Mouse (Mus musculus): ENCODE measurements around the gene Bean1. TPM values are rescaled to one million over a fixed set of nuclear protein-coding genes. Genes with fewer than 3 reads are reported as not detected.

Bean1 gene
- polyA plus RNA-seq, 1 experiment from 2014 or later, result 1.4 TPM

Other genes starting within 250 kb of the Bean1 start
- gene Cdh5, start 68.8 kb upstream of the Bean1 start, polyA plus RNA-seq (2015; fragmentation: Nextera tagmentation; extraction: Ambion mirVana), result 25.1 and 28.3 TPM in 2 replicates
- 19.8 and 21.7 TPM in 2 replicates for gene Tk2, start 78.1 kb downstream of the Bean1 start, polyA plus RNA-seq (2015; fragmentation: Nextera tagmentation; extraction: Ambion mirVana)
- 65.1 and 69.5 TPM in 2 replicates for gene Cklf, start 80.4 kb downstream of the Bean1 start, polyA plus RNA-seq (2015; fragmentation: Nextera tagmentation; extraction: Ambion mirVana)
- gene Cmtm2a, start 122.7 kb downstream of the Bean1 start, polyA plus RNA-seq (2015; fragmentation: Nextera tagmentation; extraction: Ambion mirVana), result not detected in 2 replicates
- gene Gm45711, start 139.6 kb downstream of the Bean1 start, polyA plus RNA-seq (2015; fragmentation: Nextera tagmentation; extraction: Ambion mirVana), result not detected in 2 replicates
- not detected in 2 replicates for gene Cmtm1, start 139.7 kb downstream of the Bean1 start, polyA plus RNA-seq (2015; fragmentation: Nextera tagmentation; extraction: Ambion mirVana)
- gene Gm11020, start 151.1 kb downstream of the Bean1 start, polyA plus RNA-seq (2015; fragmentation: Nextera tagmentation; extraction: Ambion mirVana), result not detected in 2 replicates
- gene Cmtm2b, start 151.8 kb downstream of the Bean1 start, polyA plus RNA-seq (2015; fragmentation: Nextera tagmentation; extraction: Ambion mirVana), result not detected in 2 replicates
- gene Cmtm3, start 169.0 kb downstream of the Bean1 start, polyA plus RNA-seq (2015; fragmentation: Nextera tagmentation; extraction: Ambion mirVana), result 174 and 185 TPM in 2 replicates
- 3.6 and 3.7 TPM in 2 replicates for gene Cmtm4, start 225.4 kb downstream of the Bean1 start, polyA plus RNA-seq (2015; fragmentation: Nextera tagmentation; extraction: Ambion mirVana)